Mouse (Mus musculus): ENCODE data around the gene A830031A19Rik.

Gene A830031A19Rik

GRCm38 (mm10) chr11:24074634-24075104 is at the start of gene A830031A19Rik:
A830031A19Rik (minus strand) TSS chr11:24075054.
- peak; percentile 49 for DNase-seq (ENCODE audit: low spot score)

GRCm38 (mm10) chr11:24123991-24124390 is 49.1 kb upstream of the A830031A19Rik start:
- no peak for DNase-seq (ENCODE audit: low spot score)

GRCm38 (mm10) chr11:24122899-24123298 is 48.0 kb upstream of the A830031A19Rik start:
- DNase-seq (ENCODE audit: low spot score) = no peak

- no peak for DNase-seq (ENCODE audit: low spot score)
Measured at GRCm38 (mm10) chr11:24121136-24121535, 46.3 kb upstream of the A830031A19Rik start.

GRCm38 (mm10) chr11:24116582-24117318 is 41.9 kb upstream of the A830031A19Rik start:
- no peak for DNase-seq (ENCODE audit: low spot score)

- no peak for DNase-seq (ENCODE audit: low spot score)
Measured at GRCm38 (mm10) chr11:24116041-24116440, 41.2 kb upstream of the A830031A19Rik start.

- no peak for DNase-seq (ENCODE audit: low spot score)
Measured at GRCm38 (mm10) chr11:24115017-24115752, 40.3 kb upstream of the A830031A19Rik start.

GRCm38 (mm10) chr11:24111720-24112119 is 36.9 kb upstream of the A830031A19Rik start:
- no peak for DNase-seq (ENCODE audit: low spot score)

GRCm38 (mm10) chr11:24110113-24110512 is 35.3 kb upstream of the A830031A19Rik start:
- DNase-seq (ENCODE audit: low spot score) = no peak

GRCm38 (mm10) chr11:24109388-24109787 is 34.5 kb upstream of the A830031A19Rik start:
- no peak for DNase-seq (ENCODE audit: low spot score)

GRCm38 (mm10) chr11:24108974-24109373 is 34.1 kb upstream of the A830031A19Rik start:
- no peak for DNase-seq (ENCODE audit: low spot score)

- no peak for DNase-seq (ENCODE audit: low spot score)
Measured at GRCm38 (mm10) chr11:24107414-24107813, 32.6 kb upstream of the A830031A19Rik start.

GRCm38 (mm10) chr11:24103128-24103742 is 28.4 kb upstream of the A830031A19Rik start:
- DNase-seq (ENCODE audit: low spot score) = no peak

- DNase-seq (ENCODE audit: low spot score) = no peak
Measured at GRCm38 (mm10) chr11:24102372-24102771, 27.5 kb upstream of the A830031A19Rik start.

GRCm38 (mm10) chr11:24101625-24102024 is 26.8 kb upstream of the A830031A19Rik start:
- DNase-seq (ENCODE audit: low spot score) = no peak

- no peak for DNase-seq (ENCODE audit: low spot score)
Measured at GRCm38 (mm10) chr11:24100449-24101070, 25.7 kb upstream of the A830031A19Rik start.

GRCm38 (mm10) chr11:24099886-24100293 is 25.0 kb upstream of the A830031A19Rik start:
- DNase-seq (ENCODE audit: low spot score) = no peak

GRCm38 (mm10) chr11:24099215-24099614 is 24.4 kb upstream of the A830031A19Rik start:
- no peak for DNase-seq (ENCODE audit: low spot score)

GRCm38 (mm10) chr11:24098662-24099061 is 23.8 kb upstream of the A830031A19Rik start:
- no peak for DNase-seq (ENCODE audit: low spot score)

GRCm38 (mm10) chr11:24098069-24098468 is 23.2 kb upstream of the A830031A19Rik start:
- no peak for DNase-seq (ENCODE audit: low spot score)

GRCm38 (mm10) chr11:24097026-24097425 is 22.2 kb upstream of the A830031A19Rik start:
- peak; percentile 13 for DNase-seq (ENCODE audit: low spot score)

GRCm38 (mm10) chr11:24096483-24096882 is 21.6 kb upstream of the A830031A19Rik start:
- no peak for DNase-seq (ENCODE audit: low spot score)

Measured in retina, embryonic 14.5 days (tissue).